Mouse (Mus musculus) gastrocnemius, postnatal 36 days (tissue): ENCODE data around the gene Appl1. TPM values are rescaled to one million over a fixed set of nuclear protein-coding genes. Genes with fewer than 3 reads are reported as not detected.
A peak's percentile ranks its signal among the peaks of the same experiment; 100 is the strongest.

Experiments
- DNase-seq, 2 experiments: peaks; one replicate each; pipeline ENCODE4 v3.0.0; 2022
- intact Hi-C: fragments of 180-260 bp; cut with DNase I; formaldehyde crosslinking; loops from one replicate; pipeline ENCODE4 v1.15.1; 2025
- long read RNA-seq, 2 experiments: library from polyadenylated mRNA; stranded (forward); transcript quantifications; one replicate each; pipeline ENCODE4 v2.0.0; 2021
- total RNA-seq, 2 experiments: library from RNA; stranded (reverse); gene quantifications; 2 replicates each; pipeline ENCODE4 v1.2.3; 2021

Appl1 gene
- 10 to 100 TPM; 14.4 to 14.6 TPM for total RNA-seq
- long read RNA-seq, experiment 1, full-length matches to known transcripts = 13 of 46 reads
- long read RNA-seq, experiment 1, partial matches to known transcripts = 1 of 46 reads
- long read RNA-seq, experiment 1, other reads (novel, unspliced or antisense) = 32 of 46 reads
- long read RNA-seq, experiment 2, full-length matches to known transcripts = 12 of 42 reads
- long read RNA-seq, experiment 2, partial matches to known transcripts = 2 of 42 reads
- long read RNA-seq, experiment 2, other reads (novel, unspliced or antisense) = 28 of 42 reads

GRCm38 (mm10) chr14:26971106-26971789 lies at the start of gene Appl1:
TSS of gene Appl1 (minus strand) at chr14:26971232.
- intact Hi-C loops = no loop called here
- no peak for DNase-seq

- no peak for DNase-seq
- intact Hi-C loops = loop anchor here (5.0 to 10.0 kb wide), 3 partner anchors 33 to 355 kb away; partner anchors contain the start of gene Pde12
These were observed 48.8 kb upstream of the Appl1 start for GRCm38 (mm10) chr14:27019850-27020249.

- intact Hi-C loops = no loop called here
These were observed 46.9 kb upstream of the Appl1 start for GRCm38 (mm10) chr14:27017936-27018335.

GRCm38 (mm10) chr14:27013658-27014057 lies 42.6 kb upstream of the Appl1 start:
- DNase-seq = no peak
- intact Hi-C loops = no loop called here

More at GRCm38 (mm10) chr14:27017936-27018335, 46.9 kb upstream of the Appl1 start:
- DNase-seq = no peak

- no peak for DNase-seq
- intact Hi-C loops = no loop called here
These were observed 40.5 kb upstream of the Appl1 start for GRCm38 (mm10) chr14:27011561-27011960.

GRCm38 (mm10) chr14:27005937-27006336 lies 34.9 kb upstream of the Appl1 start:
- intact Hi-C loops = no loop called here
- no peak for DNase-seq

- no peak for DNase-seq
- intact Hi-C loops = no loop called here
These were observed 33.9 kb upstream of the Appl1 start for GRCm38 (mm10) chr14:27004906-27005305.

- intact Hi-C loops = no loop called here
- no peak for DNase-seq
These were observed 29.4 kb upstream of the Appl1 start for GRCm38 (mm10) chr14:27000386-27000785.

GRCm38 (mm10) chr14:26996257-26996656 lies 25.2 kb upstream of the Appl1 start:
- no peak for DNase-seq
- intact Hi-C loops = no loop called here

- intact Hi-C loops = no loop called here
- DNase-seq = peak; percentile 21 to 27
These were observed 23.2 kb upstream of the Appl1 start, which contains the start of gene Hesx1 for GRCm38 (mm10) chr14:26994211-26994741. TSS of gene Hesx1 (plus strand) at chr14:26994416.

GRCm38 (mm10) chr14:26993427-26993826 lies 22.4 kb upstream of the Appl1 start:
- intact Hi-C loops = no loop called here
- DNase-seq = no peak

GRCm38 (mm10) chr14:26991622-26992021 lies 20.6 kb upstream of the Appl1 start:
- intact Hi-C loops = no loop called here

GRCm38 (mm10) chr14:26988694-26989093 lies 17.7 kb upstream of the Appl1 start:
- DNase-seq = no peak
- intact Hi-C loops = loop anchor here (5.0 kb wide), 1 partner anchor 34 kb away; no protein-coding TSS in a partner anchor

More at GRCm38 (mm10) chr14:26991622-26992021, 20.6 kb upstream of the Appl1 start:
- no peak for DNase-seq

- no peak for DNase-seq
- intact Hi-C loops = loop anchor here (5.0 kb wide), 1 partner anchor 115 kb away; no protein-coding TSS in a partner anchor
These were observed 11.1 kb upstream of the Appl1 start for GRCm38 (mm10) chr14:26982150-26982530.

GRCm38 (mm10) chr14:26981494-26982149 lies 10.6 kb upstream of the Appl1 start:
- no peak for DNase-seq
- intact Hi-C loops = loop anchor here (5.0 kb wide), 1 partner anchor 116 kb away; no protein-coding TSS in a partner anchor

- intact Hi-C loops = loop anchor here (5.0 kb wide), 1 partner anchor 116 kb away; no protein-coding TSS in a partner anchor
- DNase-seq = no peak
These were observed 10.0 kb upstream of the Appl1 start for GRCm38 (mm10) chr14:26981021-26981420.

GRCm38 (mm10) chr14:26979808-26980207 lies 8.8 kb upstream of the Appl1 start:
- DNase-seq = no peak
- intact Hi-C loops = loop anchor here (5.0 kb wide), 1 partner anchor 117 kb away; no protein-coding TSS in a partner anchor

GRCm38 (mm10) chr14:26977500-26977899 lies 6.5 kb upstream of the Appl1 start:
- DNase-seq = no peak
- intact Hi-C loops = no loop called here

GRCm38 (mm10) chr14:26976212-26976611 lies 5.2 kb upstream of the Appl1 start:
- intact Hi-C loops = no loop called here

GRCm38 (mm10) chr14:26975490-26975889 lies 4.5 kb upstream of the Appl1 start:
- DNase-seq = no peak
- intact Hi-C loops = no loop called here

More at GRCm38 (mm10) chr14:26976212-26976611, 5.2 kb upstream of the Appl1 start:
- DNase-seq = no peak

- intact Hi-C loops = no loop called here
- DNase-seq = no peak
These were observed 2.1 kb upstream of the Appl1 start for GRCm38 (mm10) chr14:26973089-26973488.
